Mouse (Mus musculus): ENCODE results near the gene Ccr1.

Gene Ccr1

GRCm38 (mm10) chr9:123925101-123925946 is 43.2 kb downstream of the Ccr1 start:
- DNase-seq, result peak; percentile 85 to 88

GRCm38 (mm10) chr9:123924589-123925066 is 43.9 kb downstream of the Ccr1 start:
- DNase-seq, result peak; percentile 87 to 92

GRCm38 (mm10) chr9:123924035-123924434 is 44.5 kb downstream of the Ccr1 start:
- DNase-seq, result peak; percentile 84 to 85

- peak; percentile 45 to 63 for DNase-seq
These were observed 45.1 kb downstream of the Ccr1 start for GRCm38 (mm10) chr9:123923146-123923991.

Measured in thymus, postnatal 36 days (tissue).